Mouse (Mus musculus) right cerebral cortex, adult 18-20 months (tissue): ENCODE results near the gene Ubox5.
"Not testable (repeated sequence)": the region's sequence is repeated elsewhere in the genome, so short reads cannot be mapped to it uniquely, and the experiment has no call there.

Source experiments
- DNase-seq: peaks from one replicate; pipeline ENCODE4 v3.0.0; 2022; ENCODE audit warnings: mixed read lengths

Ubox5 gene

DNA sequence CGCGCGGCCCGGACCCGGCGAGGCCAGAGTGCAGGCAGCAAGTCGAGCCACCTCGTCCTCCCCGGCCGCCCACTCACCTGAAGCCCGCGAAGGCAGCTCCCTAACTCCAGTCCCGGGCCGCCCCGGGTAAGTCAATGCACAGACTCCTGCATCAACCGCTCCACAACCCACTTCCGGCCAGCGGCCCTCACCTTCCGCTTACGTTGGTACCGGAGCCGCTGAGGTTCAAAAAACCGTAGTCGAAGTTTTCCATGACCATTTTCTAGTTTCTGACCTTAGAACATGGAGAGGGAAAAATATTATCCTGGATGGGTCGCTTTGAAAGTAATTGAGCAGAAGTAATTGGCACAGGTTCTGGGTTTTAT lies at the start of gene Ubox5, which contains the start of gene Fastkd5:
TSS of gene Ubox5 (minus strand) at position 200 of the 365 bp plus-strand sequence.
TSS of gene Fastkd5 (minus strand) at position 189 of the 365 bp plus-strand sequence.
- DNase-seq, result peak; percentile 91

DNA sequence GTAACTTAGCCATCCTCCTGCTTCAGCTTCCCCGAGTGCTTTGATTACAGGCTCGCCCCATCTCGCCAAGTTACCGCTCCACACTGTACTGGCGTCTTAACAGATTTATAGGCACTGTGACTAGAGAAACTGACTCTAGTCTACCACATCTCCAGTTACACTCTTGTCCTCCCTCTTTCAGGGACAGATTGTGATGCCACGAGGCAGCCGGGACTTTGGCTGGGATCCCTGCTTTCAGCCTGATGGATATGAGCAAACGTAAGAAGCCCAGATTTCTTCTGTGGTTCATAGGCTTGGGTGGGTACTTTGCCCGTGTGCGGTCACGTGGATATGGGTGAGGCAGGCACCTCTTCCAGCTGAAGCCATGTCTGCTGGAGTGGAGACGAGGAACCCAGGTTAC lies 49.3 kb upstream of the Ubox5 start:
- no peak for DNase-seq

DNA sequence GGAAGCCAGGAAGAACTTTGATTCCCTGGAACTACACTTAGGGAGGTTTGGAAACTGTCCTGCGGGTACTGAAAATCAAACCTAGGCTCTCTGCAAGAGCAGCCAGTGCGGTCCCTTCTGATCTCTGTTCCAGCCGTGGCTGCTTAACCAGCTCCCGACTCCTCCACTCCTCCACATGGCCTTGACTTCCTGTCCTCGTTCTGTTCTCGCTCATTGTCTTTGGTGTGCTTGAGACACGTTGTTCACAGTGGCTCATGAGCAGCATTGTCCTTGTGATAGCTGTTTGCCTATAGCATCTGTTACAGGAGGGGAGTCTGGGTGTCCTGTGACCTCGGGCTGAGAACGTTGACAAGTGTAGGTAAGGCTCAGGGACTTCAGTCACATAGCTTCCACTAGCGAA lies 47.4 kb upstream of the Ubox5 start:
- no peak for DNase-seq

DNA sequence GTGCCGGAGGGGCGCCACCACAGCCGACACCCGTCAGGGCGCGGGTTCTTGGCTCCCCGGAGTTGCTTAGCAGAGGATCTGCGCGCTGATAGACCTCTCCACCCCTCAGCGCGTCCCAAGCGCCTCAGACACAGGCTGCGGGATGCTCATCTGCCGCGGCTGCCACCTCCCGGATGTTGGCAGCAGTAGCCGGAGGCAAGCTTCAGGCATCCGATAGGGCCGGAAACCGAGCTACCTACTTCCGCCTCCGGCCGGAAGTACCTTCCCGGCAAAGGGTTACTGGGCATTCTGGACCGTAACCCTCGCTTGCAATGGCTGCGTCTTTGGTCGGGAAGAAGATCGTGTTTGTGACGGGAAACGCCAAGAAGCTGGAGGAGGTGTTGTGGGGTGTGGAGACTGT lies 37.7 kb upstream of the Ubox5 start, which contains the start of gene Itpa:
TSS of gene Itpa (plus strand) at position 52 of the 400 bp plus-strand sequence.
- DNase-seq, result peak; percentile 92

DNA sequence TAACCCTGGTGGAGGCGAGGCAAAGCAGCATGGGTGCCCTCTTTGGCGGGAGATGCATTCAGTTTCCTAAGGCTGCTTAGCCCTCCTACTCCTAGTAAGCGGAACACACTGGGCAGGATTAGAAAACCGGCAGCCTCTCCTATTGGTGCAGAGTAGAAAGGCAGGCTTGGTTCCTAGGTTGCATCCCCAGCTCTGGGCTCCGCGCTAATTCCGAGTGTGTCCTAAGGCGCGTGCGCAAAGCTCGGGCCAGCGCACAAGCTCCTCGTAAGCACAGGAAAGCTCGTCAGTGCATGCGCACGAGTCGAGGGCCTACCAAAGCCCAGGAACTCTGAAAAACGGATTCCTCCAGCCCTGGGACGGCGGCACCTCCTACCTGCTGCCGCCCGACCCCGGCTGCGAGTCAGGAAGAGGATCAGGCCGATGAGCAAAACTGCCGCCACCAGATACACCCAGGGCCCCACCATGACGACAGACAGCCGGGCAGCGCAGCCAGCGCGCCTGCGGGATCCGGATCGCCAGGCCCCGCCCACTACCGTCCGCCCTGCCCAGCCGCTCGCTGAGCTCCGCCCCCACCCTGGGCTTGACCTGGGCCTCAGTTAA lies 34.4 kb upstream of the Ubox5 start, which contains the start of gene Ddrgk1:
TSS of gene Ddrgk1 (minus strand) at position 558 of the 600 bp plus-strand sequence.
- DNase-seq, result peak; percentile 97

DNA sequence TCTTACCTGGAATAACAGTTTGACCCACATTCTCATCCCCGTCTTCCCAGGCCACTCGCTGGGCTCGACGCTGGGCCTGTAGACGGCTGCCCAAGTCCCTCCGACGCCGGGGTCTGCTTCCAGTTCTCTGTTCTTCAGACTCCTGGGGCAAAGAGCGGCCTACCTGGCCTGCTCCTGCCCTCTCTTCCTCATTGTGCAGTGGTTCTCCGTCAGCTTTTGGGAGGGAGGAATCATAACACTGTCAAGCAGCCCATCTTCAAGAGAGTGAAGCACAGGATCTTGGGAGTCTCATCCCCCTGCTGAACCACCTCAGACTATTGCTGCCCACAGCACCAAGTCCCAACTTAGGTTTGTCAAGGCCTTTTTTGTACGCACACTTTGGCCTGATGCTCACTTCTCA lies 33.5 kb upstream of the Ubox5 start:
- no peak for DNase-seq

DNA sequence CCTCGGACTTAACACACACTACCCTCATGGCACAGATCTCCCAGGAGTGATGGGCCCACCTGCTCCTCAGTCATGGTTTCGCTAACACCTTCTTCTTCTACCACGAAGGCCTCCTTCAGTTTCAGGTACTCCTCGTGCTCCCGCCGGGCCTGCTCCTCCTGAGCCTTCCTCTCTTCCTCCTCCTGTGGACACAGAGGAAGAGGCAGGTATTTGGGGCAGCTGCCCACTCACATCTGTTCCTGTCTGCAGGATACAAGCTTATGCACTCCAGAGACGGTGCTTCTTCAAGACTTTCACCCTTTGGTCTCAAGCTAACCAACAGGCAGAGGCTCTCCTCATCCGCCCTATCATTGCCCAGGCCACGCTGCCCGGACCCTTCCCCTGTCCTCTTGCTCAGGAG lies 28.7 kb upstream of the Ubox5 start:
- peak; percentile 61 for DNase-seq

DNA sequence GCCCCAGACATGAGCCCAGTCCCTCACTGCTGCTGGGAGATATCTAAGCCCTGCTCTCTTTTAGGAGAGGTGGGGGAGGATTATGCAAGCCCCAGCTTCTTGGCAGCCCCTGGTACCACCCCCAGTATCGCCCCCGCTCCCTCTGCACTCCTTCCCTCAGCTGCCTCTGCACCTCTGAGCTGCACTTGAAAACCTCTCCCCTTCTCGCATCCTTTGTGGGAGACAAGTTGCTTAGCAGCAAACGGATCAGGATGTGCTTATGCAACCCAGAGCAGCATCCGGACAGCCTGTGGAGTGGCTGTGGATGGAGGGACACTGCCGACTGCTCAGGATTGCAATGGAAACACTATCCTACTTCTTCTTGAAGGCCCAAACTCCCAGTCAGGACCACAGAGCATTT lies 27.7 kb upstream of the Ubox5 start:
- peak; percentile 93 for DNase-seq

DNA sequence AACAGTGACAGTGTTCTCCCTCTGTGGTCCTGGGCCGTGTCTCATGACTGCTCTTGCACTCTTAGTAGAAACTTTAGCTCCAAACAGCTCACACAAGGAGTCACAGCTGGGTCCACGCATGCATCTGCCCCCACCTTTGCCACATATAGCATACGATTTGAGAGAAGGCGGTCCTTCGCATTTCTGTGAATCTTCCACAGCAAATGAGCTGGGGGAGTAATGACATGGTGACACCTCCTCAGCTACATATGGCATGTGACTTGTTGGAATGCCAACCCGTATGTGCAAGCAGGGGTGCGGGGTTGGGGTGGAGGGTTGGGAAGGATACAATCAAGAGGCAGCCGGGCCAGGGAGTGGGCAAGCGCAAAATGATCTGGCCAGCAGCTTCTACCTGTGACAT lies 26.7 kb upstream of the Ubox5 start:
- peak; percentile 85 for DNase-seq

DNA sequence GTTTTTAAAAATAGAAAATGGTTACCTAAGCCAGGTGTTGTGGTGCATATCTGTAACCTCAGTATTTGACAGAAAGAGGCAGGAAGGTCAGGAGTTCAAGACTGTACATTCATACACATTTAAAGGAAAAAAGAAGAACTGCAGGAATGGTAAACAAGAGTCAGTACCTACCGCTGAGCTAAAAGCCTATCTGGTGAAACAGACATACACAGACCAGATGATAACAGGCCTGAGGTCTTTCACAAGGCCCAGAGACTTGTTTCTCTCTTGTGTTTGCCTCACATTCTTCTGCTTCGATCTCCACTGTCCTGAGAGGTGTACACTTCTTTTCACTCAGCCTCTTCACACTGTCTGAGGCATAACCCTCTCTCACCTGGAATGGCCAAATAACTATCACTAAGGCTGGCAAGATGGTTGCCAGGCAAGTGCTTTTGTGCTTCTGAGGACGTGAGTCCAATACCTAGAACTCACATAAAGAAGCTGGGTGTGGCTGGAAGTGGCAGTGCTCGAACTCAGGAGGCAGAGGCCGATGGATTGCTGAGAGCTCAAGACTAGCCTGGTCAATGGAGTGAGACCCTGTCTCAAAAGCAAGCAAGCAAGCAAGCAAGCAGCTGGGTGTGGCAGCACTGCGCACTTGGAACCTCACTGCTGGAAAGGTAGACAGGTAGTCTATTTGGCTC lies 26.0 kb upstream of the Ubox5 start:
- no peak for DNase-seq

DNA sequence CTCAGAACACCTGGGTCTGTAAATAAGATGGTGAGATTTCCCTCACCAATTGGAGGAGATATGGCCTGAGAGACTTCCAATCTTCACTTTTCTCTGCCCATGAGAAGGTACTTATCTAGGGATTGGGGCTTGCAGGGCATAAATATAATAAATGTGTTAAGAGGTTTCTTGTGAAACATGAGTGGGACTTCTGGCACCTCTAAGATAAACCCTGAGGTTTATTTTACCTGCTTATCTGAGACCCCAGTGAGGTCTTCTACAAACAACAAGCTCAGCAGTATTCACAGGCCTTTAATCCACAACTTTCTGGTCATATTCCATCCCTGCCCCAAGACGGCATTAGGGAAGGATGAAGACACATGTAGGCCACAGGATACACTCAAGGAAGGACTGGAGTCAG lies 23.9 kb upstream of the Ubox5 start:
- no peak for DNase-seq

DNA sequence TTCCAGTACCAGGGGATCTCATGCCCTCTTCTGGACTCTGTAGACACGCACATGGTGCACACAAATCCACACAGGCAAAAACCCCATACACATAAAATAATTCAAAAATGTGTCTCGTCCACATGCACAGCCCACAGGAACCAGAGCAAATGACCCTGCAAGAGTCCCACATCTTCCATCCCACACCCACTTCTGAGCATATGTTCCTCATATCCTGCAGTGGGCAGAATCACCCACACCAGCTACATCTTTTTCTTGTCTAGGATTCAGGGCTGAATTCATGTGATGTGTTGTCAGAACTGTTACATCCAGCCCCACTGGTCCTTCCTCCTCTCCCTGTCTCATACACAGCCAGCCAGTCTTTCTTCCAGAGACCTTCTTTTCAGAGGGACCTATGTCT lies 23.5 kb upstream of the Ubox5 start:
- DNase-seq, result peak; percentile 73

DNA sequence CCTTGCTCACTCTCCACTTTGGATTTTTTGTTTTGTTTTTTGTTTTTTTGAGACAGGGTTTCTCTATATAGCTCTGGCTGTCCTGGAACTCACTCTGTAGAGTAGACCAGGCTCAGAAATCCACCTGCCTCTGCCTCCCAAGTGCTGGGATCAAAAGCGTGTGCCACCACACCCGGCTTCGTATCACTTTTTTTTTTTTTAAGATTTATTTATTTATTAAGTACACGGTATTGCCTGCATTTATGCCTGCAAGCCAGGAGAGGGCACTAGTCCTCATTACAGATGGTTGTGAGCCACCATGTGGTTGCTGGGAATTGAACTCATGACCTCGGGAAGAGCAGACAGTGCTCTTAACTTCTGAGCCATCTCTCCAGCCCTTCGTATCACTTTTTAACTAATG lies 19.2 kb upstream of the Ubox5 start:
- DNase-seq, result not testable (repeated sequence)

DNA sequence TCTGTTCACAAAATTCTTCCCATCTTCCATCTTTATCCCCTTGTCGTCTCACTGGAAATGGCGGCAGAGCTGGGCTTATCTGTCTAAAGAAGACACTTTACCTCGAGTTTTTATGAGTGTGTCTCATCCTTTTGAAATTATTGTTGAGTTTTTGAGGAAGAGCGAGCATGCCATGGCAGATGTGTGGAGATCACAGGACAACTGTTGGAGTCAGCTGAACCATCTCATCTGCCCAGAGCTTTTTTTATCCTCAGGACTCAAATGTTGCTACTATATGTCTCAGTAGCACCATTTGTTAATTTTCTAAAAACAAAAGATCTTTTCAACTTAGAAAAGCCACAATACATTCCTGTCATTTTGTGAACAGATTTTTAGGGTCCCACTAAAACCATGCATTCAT lies 15.4 kb upstream of the Ubox5 start:
- DNase-seq, result no peak

DNA sequence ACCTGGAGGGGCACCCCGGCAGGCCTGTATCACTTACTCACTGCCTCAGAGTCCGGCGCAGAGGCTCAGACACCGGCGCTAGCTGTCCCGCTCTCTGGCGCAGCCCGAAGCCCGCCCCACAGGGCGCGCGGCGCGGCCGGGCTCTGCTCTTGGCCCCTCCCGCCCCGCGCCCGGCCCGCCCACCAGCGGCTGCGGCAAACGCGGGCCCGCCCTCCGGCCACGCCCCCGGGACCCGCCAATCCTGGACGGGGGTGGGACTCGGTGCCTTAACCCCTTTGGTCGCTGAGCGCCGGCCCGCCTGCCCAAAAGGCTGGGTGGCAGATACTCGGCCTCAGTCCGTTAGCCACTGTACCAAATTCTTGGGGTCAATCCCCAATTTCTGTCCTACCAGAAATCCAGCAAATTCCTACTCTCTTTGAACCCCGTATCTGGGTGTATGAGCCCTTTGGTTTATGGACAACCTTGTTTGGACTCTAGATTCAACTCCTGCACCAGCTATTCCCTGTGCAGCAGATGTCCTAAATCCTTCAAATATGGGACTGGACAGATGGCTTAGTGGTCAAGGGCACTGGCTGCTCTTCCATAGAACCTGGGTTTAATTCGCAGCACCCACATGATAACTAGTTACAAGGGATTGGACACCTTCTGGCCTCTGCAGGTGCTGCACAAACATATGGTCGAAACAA lies 13.0 kb upstream of the Ubox5 start, which contains the start of gene Lzts3:
TSS of gene Lzts3 (minus strand) at position 120 of the 686 bp plus-strand sequence.
- DNase-seq, result peak; percentile 94

DNA sequence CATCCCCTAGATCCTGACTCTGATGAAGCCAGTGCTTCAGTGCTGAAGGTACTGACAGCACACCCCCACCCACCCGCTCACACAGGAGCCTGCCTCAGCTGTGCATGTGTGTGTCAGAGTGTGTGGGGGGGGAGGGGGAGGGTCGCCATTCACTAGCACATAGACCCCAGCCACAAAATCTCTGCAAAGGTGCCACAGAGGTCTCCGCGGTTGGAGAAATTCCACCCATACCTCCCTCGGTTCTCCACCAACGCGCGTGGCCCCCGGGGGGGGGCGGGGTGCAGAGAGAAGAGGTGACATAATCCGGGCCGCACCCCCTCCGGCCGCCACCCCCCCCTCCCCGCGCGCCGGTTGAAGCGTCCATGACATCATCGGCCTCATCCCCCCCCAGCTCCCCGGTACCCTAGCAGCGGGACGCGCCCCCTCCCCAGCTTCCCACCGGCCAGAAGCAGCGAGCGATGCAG lies 12.4 kb upstream of the Ubox5 start:
- DNase-seq, result peak; percentile 56

DNA sequence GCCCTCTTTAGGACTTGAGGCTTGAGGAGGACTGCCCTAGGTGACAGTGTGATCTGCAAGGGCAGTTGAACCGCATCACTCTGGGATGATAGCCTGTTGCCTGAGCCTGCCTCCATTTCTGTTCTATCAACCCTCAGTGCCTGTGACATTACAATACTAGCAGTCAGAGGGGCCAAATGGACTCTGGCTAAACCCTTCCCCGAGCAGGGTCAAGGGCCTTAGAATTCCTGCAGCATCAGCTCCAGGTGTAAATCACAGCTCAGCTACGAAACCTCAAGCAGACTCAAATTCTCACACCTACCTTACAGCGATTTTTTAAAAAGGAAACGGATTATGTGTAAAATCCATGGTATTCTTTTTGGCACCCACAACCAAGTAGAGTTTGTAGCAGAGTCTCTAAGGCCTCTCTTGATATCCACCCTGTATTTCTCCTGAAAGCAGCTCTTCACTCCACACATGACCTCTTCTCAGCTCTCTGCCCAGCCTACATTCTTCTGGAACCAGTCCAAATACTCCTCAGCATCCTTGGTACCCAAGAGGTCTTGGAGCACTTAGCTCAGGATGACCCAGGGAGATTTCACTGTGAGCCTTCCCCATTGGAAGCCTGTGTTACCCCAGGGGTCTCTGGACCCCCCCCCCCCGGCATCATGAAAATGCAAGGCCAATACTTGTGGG lies 11.7 kb upstream of the Ubox5 start:
- DNase-seq, result no peak

DNA sequence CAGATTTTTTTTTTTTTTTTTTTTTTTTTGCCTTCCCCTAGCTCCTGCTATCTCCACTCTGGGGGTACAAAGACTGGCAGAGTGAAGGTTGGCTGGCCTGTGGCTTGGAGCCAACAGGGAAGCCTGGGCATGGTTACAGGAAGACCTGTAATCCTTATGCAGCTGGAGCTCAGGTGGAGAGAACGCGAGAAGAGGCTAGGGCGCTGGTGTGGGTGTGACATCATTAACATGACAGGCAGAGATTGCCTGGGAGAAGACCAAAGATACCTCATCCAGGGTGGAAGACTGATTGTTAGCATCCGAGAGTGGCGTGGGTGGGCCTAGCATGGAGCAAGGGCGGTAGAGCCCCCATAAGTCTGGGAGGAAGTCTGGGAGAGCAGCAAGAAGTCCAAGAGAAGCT lies 9.4 kb upstream of the Ubox5 start:
- peak; percentile 59 for DNase-seq

DNA sequence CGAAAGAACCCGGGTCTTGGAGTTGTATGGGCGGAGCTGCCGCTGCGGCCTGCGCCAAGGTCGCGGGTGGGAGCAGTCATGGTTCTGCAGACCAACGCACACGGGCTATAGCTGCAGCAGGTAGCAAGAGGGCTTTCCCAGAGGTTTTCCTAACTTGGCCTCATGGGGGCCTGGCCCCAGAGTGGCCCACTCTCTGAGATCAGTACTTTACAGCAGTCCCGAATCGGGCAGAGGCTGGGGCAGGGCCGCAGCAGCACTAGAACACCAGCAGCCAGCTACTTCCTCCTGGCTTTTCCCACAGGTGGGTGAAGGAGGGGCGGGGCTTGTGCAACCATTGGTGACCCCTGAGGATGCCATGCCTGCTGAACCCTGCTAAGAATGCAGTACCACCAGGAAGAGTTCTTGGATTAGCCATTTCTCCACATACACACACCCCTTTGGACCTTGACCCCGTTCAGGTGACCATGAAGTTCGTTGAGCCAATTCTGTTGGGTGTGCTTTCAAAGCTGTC lies 8.3 kb upstream of the Ubox5 start:
- DNase-seq, result no peak

DNA sequence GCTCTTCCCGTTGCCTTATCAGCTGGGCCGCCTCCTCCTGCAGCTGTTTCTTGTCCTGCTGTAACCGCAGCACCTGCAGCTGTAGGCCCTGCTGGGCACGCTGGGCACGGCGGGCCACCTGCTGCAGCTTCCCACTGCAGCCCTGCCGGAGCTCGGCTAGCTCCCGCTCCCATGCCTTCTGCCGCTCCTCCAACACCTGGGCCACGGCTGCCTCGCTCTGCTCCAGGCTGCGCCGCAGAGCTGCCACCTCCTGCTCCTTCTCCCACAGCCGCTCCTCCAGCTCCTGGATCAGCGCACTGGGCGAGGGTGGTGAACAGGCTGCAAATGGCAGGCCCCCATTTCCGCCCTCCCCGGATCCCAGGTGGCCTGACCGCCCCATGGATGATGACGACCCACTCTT lies 6.0 kb upstream of the Ubox5 start:
- peak; percentile 63 for DNase-seq

DNA sequence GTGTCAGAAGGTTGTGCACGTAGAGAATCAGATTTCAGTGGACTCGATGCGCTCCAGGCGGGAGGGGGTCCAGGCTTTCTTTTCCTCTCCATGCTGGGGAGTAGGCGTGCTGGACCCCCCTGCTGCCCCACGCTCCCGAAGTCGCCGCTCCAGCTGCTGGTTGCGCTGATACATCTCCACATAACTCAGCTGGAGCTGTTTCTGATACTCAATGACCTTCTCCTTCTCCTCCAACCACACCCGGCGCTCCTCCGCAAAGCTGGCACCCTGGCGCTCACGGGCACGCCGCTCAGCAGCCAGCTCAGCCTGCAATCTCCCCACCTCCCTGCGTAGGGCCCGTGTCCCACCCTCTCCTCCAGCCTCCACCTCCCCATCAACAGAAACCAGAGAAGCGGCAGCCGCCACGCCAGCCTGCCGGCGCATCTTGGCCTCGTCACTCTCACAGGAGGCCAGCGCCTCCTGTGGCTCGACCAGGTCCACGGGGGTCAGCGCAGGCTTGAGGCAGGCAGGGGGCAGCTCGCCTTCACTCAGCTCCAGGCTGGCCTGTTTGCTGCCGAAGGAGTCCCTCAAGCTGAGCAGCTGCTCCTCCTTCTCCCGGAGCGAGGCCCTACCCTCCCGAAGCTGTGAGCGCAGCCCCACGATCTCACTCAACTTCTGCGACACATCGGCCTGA lies 5.0 kb upstream of the Ubox5 start:
- peak; percentile 65 for DNase-seq

DNA sequence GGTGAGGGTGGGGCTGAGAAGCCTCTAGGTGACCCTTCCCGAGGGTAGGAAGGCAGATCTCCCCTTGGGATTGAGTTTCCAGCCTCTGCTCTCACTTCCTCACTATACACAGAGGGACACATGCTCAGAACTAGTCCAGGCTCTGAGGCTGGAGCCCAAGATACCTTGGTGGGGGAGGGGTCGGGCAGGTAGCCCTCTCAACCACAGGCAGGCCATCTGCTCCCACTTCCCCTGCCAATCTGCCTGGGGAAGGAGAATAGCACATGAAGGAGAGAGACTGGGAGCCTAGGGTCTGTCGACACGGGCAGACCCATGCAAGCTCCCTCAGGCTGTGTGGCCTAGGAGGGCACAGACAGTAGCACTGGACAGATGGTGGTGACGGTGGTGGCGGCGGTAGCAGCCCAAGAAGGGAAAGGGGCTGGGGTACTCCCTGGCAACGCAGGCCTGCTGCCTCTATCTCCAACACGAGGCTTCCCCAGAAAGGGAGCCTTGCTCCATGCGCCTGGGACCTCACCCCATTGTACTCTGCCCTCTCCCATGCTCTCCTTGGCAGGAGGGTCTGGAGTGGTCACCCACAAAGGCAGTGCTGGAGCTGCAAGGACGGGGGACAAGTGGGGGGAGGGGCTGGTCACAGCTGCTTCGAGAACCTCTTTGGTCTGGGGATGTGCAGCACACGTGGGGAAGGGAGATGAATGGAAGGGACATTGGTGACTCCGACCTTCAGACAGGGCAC lies 4.3 kb upstream of the Ubox5 start:
- DNase-seq, result no peak
